8 mouse cellular contexts compared by ENCODE assay signal in genomic region chr4:32055151-32056052, GRCm38 (mm10).
DNase-seq lines count a peak whose midpoint lies in the region; ATAC-seq and TF ChIP-seq lines count a peak whose summit lies in the region.

No protein-coding gene starts in this region.

- H3K9me3 ChIP-seq in embryonic facial prominence, embryonic 15.5 days (replicated peaks): no peaks in the 10 kb centered on the region
- H3K9me3 ChIP-seq in heart, embryonic 11.5 days (replicated peaks; ENCODE audit: control insufficient read depth, low read length): no peaks in the 10 kb centered on the region
- H3K9me3 ChIP-seq in kidney, embryonic 15.5 days (replicated peaks): no peaks in the 10 kb centered on the region
- no peaks in the 10 kb centered on the region for H3K9me3 ChIP-seq in limb, embryonic 15.5 days
- H3K9me3 ChIP-seq in midbrain, postnatal 0 days (ENCODE audit: low read length): no peaks in the 10 kb centered on the region

- 0 out of 2 replicates have a peak, but pooled peaks cover 2% of the 10 kb centered on the region for H3K4me1 ChIP-seq in bone marrow macrophage, adult 2 months (ENCODE audit: control insufficient read depth, insufficient read depth, low read length)
- H3K4me1 ChIP-seq in embryonic facial prominence, embryonic 15.5 days: 0 out of 2 replicates have a peak, but pooled peaks cover 1% of the 10 kb centered on the region
- peaks cover 11% of the 10 kb centered on the region; the same call in 1 of the 2 replicates for H3K4me1 ChIP-seq in heart, embryonic 11.5 days (ENCODE audit: control insufficient read depth, insufficient read depth, low read length)
- H3K4me1 ChIP-seq in kidney, embryonic 15.5 days: peaks cover 11% of the 10 kb centered on the region
- 0 out of 2 replicates have a peak, but pooled peaks cover 3% of the 10 kb centered on the region for H3K4me1 ChIP-seq in limb, embryonic 15.5 days
- H3K4me1 ChIP-seq in midbrain, postnatal 0 days (ENCODE audit: insufficient read depth, low read length): peaks cover 4% of the 10 kb centered on the region; the same call in 1 of the 2 replicates

- H3K27ac ChIP-seq in bone marrow macrophage, adult 2 months (ENCODE audit: insufficient read depth, low read depth, low read length): no peak overlapping the region
- 0 out of 2 replicates have a peak overlapping the region, but pooled peaks have one; percentile 48 for H3K27ac ChIP-seq in embryonic facial prominence, embryonic 15.5 days (replicated peaks)
- H3K27ac ChIP-seq in heart, embryonic 11.5 days (ENCODE audit: low read depth, low read length): no peak overlapping the region
- no peak overlapping the region for H3K27ac ChIP-seq in kidney, embryonic 15.5 days
- no peak overlapping the region for H3K27ac ChIP-seq in limb, embryonic 15.5 days
- H3K27ac ChIP-seq in midbrain, postnatal 0 days (ENCODE audit: low read depth, low read length): no peak overlapping the region

- peak; percentile 88 to 91 for DNase-seq in B cell, adult 2 months
- DNase-seq in midbrain, postnatal 0 days (ENCODE audit: low spot score): peak; percentile 84
- DNase-seq in spleen, postnatal 10 days (ENCODE audit: low spot score in 2 of 2): peak; percentile 66 to 83

- peak overlapping the region; percentile 63 for H3K4me2 ChIP-seq in embryonic facial prominence, embryonic 15.5 days (replicated peaks)
- peak overlapping the region; percentile 69 for H3K4me2 ChIP-seq in heart, embryonic 11.5 days
- H3K4me2 ChIP-seq in kidney, embryonic 15.5 days: peak overlapping the region; percentile 75
- H3K4me2 ChIP-seq in limb, embryonic 15.5 days: peak overlapping the region; percentile 78
- peak overlapping the region; percentile 53 for H3K4me2 ChIP-seq in midbrain, postnatal 0 days (ENCODE audit: low read depth, low read length, poor library complexity, severe bottlenecking)

- TF ChIP-seq POLR2A in bone marrow macrophage, adult 2 months (IDR thresholded peaks at IDR 0.05; ENCODE audit: borderline replicate concordance, low read depth, low read length): no peak

- no peaks in the 10 kb centered on the region for H3K36me3 ChIP-seq in embryonic facial prominence, embryonic 15.5 days
- H3K36me3 ChIP-seq in heart, embryonic 11.5 days (ENCODE audit: control insufficient read depth, insufficient read depth, low read length): no peaks in the 10 kb centered on the region
- no peaks in the 10 kb centered on the region for H3K36me3 ChIP-seq in kidney, embryonic 15.5 days
- H3K36me3 ChIP-seq in limb, embryonic 15.5 days: no peaks in the 10 kb centered on the region
- H3K36me3 ChIP-seq in midbrain, postnatal 0 days (ENCODE audit: insufficient read depth, low read length): no peaks in the 10 kb centered on the region

- no peaks in the 10 kb centered on the region for H3K27me3 ChIP-seq in embryonic facial prominence, embryonic 15.5 days
- H3K27me3 ChIP-seq in heart, embryonic 11.5 days (ENCODE audit: control insufficient read depth, insufficient read depth, low read length): no peaks in the 10 kb centered on the region
- H3K27me3 ChIP-seq in kidney, embryonic 15.5 days: no peaks in the 10 kb centered on the region
- peaks cover 5% of the 10 kb centered on the region; the same call in 1 of the 2 replicates for H3K27me3 ChIP-seq in limb, embryonic 15.5 days
- H3K27me3 ChIP-seq in midbrain, postnatal 0 days (ENCODE audit: insufficient read depth, low read length): no peaks in the 10 kb centered on the region

- TF ChIP-seq CTCF in bone marrow macrophage, adult 2 months (IDR thresholded peaks at IDR 0.05; ENCODE audit: low read depth, low read length): peak; percentile 74; the same call in 1 of the 2 replicates
- TF ChIP-seq CTCF in midbrain, postnatal 0 days (IDR thresholded peaks at IDR 0.05): peak; percentile 95

- peak; percentile 84 for ATAC-seq in embryonic facial prominence, embryonic 15.5 days (ENCODE audit: insufficient number of reproducible peaks, low FRiP score, low TSS enrichment, low read depth)
- no peak for ATAC-seq in heart, embryonic 11.5 days (replicated peaks; ENCODE audit: insufficient number of reproducible peaks, low FRiP score, low TSS enrichment)
- peak; percentile 85 for ATAC-seq in kidney, embryonic 15.5 days (replicated peaks; ENCODE audit: low FRiP score)
- ATAC-seq in limb, embryonic 15.5 days (ENCODE audit: insufficient number of reproducible peaks, low FRiP score, low TSS enrichment, low read depth): 0 out of 2 replicates have a peak, but pooled peaks have one; percentile 74
- ATAC-seq in midbrain, postnatal 0 days (ENCODE audit: low FRiP score): peak; percentile 87

- 15% methylated on average over 21 of the region's 21 CpGs for WGBS in embryonic facial prominence, embryonic 15.5 days
- WGBS in heart, embryonic 11.5 days (ENCODE audit: insufficient replicate concordance): 21% methylated on average over 21 of the region's 21 CpGs
- 24% methylated on average over 21 of the region's 21 CpGs for WGBS in kidney, embryonic 15.5 days
- WGBS in limb, embryonic 15.5 days: 14% methylated on average over 21 of the region's 21 CpGs
- 19% methylated on average over 21 of the region's 21 CpGs for WGBS in midbrain, postnatal 0 days

- H3K9ac ChIP-seq in embryonic facial prominence, embryonic 15.5 days: peak overlapping the region; percentile 22; the same call in 1 of the 2 replicates
- peak overlapping the region; percentile 68 for H3K9ac ChIP-seq in heart, embryonic 11.5 days (ENCODE audit: low read depth, low read length)
- peak overlapping the region; percentile 57 for H3K9ac ChIP-seq in kidney, embryonic 15.5 days
- H3K9ac ChIP-seq in limb, embryonic 15.5 days: peak overlapping the region; percentile 32
- peak overlapping the region; percentile 5 for H3K9ac ChIP-seq in midbrain, postnatal 0 days (replicated peaks; ENCODE audit: low read length, poor library complexity, severe bottlenecking)

- H3K4me3 ChIP-seq in bone marrow macrophage, adult 2 months (ENCODE audit: insufficient read depth, low read length): peak overlapping the region; percentile 63
- H3K4me3 ChIP-seq in embryonic facial prominence, embryonic 15.5 days (replicated peaks): peak overlapping the region; percentile 49
- peak overlapping the region; percentile 50 for H3K4me3 ChIP-seq in heart, embryonic 11.5 days (ENCODE audit: low read depth, low read length)
- H3K4me3 ChIP-seq in kidney, embryonic 15.5 days (replicated peaks): peak overlapping the region; percentile 50
- H3K4me3 ChIP-seq in limb, embryonic 15.5 days: peak overlapping the region; percentile 42
- H3K4me3 ChIP-seq in midbrain, postnatal 0 days (ENCODE audit: low read depth, low read length): peak overlapping the region; percentile 33

Comparison
In these comparisons a context has a peak if more than half of its experiments do, and no peak if none do; other contexts are left out.
1. H3K9ac ChIP-seq: peak in every context shown above with its lines; median percentile 68 in heart, embryonic 11.5 days; 57 in kidney, embryonic 15.5 days; 32 in limb, embryonic 15.5 days; 22 in embryonic facial prominence, embryonic 15.5 days; 5 in midbrain, postnatal 0 days.